Mouse (Mus musculus) embryonic facial prominence, embryonic 15.5 days (tissue): ENCODE data around the gene Tax1bp3. TPM values are rescaled to one million over a fixed set of nuclear protein-coding genes. Genes with fewer than 3 reads are reported as not detected.

Source experiments
- ATAC-seq: fragments of 200-750 bp; cut with Nextera tagmentation; 2 replicates; pipeline ENCODE4 v1.8.0; 2017; ENCODE audit warnings: low read depth, moderate TSS enrichment; ENCODE audit not compliant: insufficient number of reproducible peaks, low FRiP score, low TSS enrichment
- H3K27ac ChIP-seq: fragments of 300-500 bp; sonication (generic); replicated peaks from 2 replicates; pipeline ENCODE4 v1.5.1; 2015; ENCODE audit warnings: mild to moderate bottlenecking, inconsistent platforms
- H3K27me3 ChIP-seq: fragments of 300-500 bp; sonication (generic); 2 replicates; pipeline ENCODE4 v1.6.1; 2015; ENCODE audit warnings: inconsistent platforms
- H3K36me3 ChIP-seq: fragments of 300-500 bp; sonication (generic); 2 replicates; pipeline ENCODE4 v1.6.1; 2015; ENCODE audit warnings: mild to moderate bottlenecking, inconsistent platforms
- H3K4me1 ChIP-seq: fragments of 300-500 bp; sonication (generic); 2 replicates; pipeline ENCODE4 v1.6.1; 2015; ENCODE audit warnings: inconsistent platforms
- H3K4me2 ChIP-seq: fragments of 300-500 bp; sonication (generic); replicated peaks from 2 replicates; pipeline ENCODE4 v1.6.1; 2015; ENCODE audit warnings: mild to moderate bottlenecking, inconsistent platforms
- H3K4me3 ChIP-seq: fragments of 300-500 bp; sonication (generic); replicated peaks from 2 replicates; pipeline ENCODE4 v1.5.1; 2015; ENCODE audit warnings: mild to moderate bottlenecking, inconsistent platforms
- H3K9ac ChIP-seq: fragments of 300-500 bp; sonication (generic); 2 replicates; pipeline ENCODE4 v1.6.1; 2015; ENCODE audit warnings: inconsistent platforms
- H3K9me3 ChIP-seq: fragments of 300-500 bp; sonication (generic); replicated peaks from 2 replicates; pipeline ENCODE4 v1.6.1; 2016; ENCODE audit warnings: inconsistent platforms
- WGBS: fragments of 180-500 bp; shearing (Covaris S2); methylation state at CpG from one replicate; pipeline ENCODE4 v1.1.7; 2015; 5-methylcytosine and 5-hydroxymethylcytosine counted together
- polyA plus RNA-seq: library from polyadenylated mRNA; unstranded; fragments of >200 nt; fragmentation: Nextera tagmentation; extraction: Ambion mirVana; gene quantifications from 2 replicates; pipeline ENCODE4 v1.2.1, GENCODE M21; 2015

Gene Tax1bp3
- polyA plus RNA-seq, result 210 and 221 TPM in 2 replicates

DNA sequence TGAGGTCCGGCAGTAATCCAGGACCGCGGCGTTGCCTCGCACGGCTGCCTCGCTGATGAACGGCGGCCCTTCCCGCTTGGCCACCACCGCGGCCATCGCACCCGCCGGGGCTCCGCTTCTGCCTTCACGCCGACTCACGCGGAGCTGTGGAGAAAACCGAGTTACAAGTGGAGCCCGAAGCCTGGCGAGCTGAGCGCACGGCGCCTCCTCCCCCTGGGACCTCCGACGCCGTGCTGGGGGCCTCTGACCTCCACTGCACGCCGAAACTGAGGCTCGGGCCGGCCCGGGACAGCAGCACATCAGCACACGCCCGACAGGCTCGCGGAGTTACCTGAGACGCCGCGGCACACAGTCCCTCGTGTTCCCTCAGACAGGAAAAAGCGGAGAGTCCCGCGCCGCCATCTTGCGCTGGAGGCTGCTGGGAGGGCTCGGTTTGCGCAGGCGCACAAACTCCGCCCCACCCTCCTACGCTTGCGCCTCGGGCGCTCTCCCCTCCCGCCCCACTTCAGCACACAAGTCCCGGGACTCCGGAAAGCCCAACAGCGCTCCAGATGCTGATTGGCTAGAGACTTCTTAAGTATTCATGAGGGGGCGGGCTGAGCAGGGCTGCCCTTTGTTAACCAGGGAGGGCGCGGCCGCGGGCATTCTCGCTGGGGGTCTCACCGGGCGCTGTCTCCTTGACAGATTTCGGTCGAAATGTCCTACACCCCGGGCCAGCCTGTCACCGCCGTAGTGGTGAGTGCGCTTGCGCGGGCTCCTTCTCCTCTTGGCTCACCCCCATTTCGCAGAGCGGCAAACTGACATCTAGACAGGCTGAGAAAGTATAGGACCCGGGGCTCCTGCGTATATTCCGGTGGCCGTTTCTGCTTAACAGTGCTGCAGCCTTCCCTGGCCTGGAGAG, at the start of gene Tax1bp3, which contains the start of gene Emc6:
Gene Tax1bp3, plus strand, starts transcription at position 476 of the 901 bp plus-strand sequence.
Gene Emc6, minus strand, starts transcription at position 430 of the 901 bp plus-strand sequence.
- Histone ChIP-seq H3K4me1 (peaks cover 34% of the 10 kb centered on the region), H3K27me3 (no peaks in the 10 kb centered on the region), H3K27ac (peak within 1 kb of the TSS; percentile 90), H3K4me3 (peak within 1 kb of the TSS; percentile 98), H3K4me2 (peak within 1 kb of the TSS; percentile 67), H3K9me3 (no peaks in the 10 kb centered on the region), H3K36me3 (peaks cover 10% of the 10 kb centered on the region), H3K9ac (peak within 1 kb of the TSS; percentile 96)
- under 1% methylated on average over 80 of the region's 81 CpGs for WGBS
- peak; percentile 97 for ATAC-seq

DNA sequence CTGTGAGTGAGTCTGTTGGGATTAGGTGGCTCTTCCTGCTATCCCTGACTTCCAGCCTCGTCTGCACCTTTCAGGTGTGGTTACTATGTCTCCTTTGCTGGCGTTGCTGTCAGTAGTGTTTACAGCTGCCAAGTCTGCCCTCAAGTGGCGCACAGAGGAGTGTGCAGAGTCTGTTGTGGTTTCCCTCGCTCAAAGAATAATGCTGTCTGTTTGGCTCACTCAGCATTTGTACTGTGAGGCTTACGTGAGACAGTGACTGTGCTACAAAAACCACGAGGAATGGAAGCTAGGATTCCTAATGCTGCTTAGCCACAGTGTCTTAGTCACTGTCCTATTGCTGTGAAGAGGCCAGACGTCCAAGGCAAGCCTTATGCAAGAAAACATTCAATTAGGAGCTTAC, 45.9 kb upstream of the Tax1bp3 start:
- WGBS, result 71% methylated on average over 7 of the region's 7 CpGs
- no peak overlapping the region for H3K4me2 ChIP-seq
- no peak overlapping the region for H3K4me3 ChIP-seq
- H3K4me1 ChIP-seq, result peaks cover 14% of the 10 kb centered on the region; the same call in 1 of the 2 replicates
- H3K27ac ChIP-seq, result no peak overlapping the region
- H3K9ac ChIP-seq, result no peak overlapping the region
- no peak for ATAC-seq
- peaks cover 20% of the 10 kb centered on the region for H3K36me3 ChIP-seq
- no peaks in the 10 kb centered on the region for H3K27me3 ChIP-seq
- H3K9me3 ChIP-seq, result no peaks in the 10 kb centered on the region

DNA sequence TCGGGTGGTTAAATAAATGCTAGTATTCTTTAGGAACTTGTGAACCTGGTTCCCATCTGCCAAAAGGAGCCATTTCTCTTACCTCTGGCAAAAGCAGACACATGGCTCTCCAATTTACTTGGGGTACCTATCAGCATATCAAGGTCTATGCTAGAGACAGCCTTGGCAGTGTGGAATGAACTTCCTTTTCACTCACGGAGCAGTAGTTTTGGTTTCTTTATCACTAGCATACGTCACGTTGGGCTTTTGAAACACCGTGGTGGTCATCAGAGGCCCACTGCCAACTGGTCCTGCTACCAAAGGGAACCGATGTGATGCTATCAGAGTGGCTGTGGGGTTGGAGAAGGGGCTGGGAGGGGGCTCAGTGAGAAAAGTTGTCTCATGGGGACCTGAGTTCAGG, 43.9 kb upstream of the Tax1bp3 start:
- WGBS, result 93% methylated on average over 6 of the region's 6 CpGs
- Histone ChIP-seq H3K4me3 (no peak overlapping the region), H3K9ac (no peak overlapping the region), H3K27ac (no peak overlapping the region), H3K9me3 (no peaks in the 10 kb centered on the region), H3K27me3 (no peaks in the 10 kb centered on the region), H3K36me3 (peaks cover 20% of the 10 kb centered on the region), H3K4me1 (peaks cover 31% of the 10 kb centered on the region), H3K4me2 (no peak overlapping the region)
- ATAC-seq, result no peak

DNA sequence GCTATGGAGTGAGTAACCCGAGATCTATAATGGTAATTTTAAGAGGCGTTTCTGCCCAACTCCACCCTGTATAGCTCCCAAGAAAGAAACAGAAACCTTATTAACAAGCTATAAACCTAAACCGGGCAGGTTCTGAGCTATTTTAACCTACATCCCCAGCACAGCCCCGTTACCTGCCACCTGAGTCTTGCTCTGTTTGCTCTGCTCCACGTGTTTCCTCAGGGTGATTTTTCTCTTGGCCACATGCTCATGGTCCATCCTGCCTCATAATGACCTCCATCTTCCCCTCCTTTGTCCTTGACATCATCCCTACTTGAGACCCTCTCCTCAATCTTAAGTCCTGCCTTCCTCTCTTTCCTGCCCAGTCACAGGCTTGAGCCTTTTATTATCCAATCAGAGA, 42.7 kb upstream of the Tax1bp3 start:
- peaks cover 31% of the 10 kb centered on the region for H3K4me1 ChIP-seq
- no peak for ATAC-seq
- no peak overlapping the region for H3K27ac ChIP-seq
- H3K4me3 ChIP-seq, result no peak overlapping the region
- H3K9me3 ChIP-seq, result no peaks in the 10 kb centered on the region
- H3K36me3 ChIP-seq, result peaks cover 20% of the 10 kb centered on the region
- H3K9ac ChIP-seq, result no peak overlapping the region
- H3K27me3 ChIP-seq, result no peaks in the 10 kb centered on the region
- WGBS, result 88% methylated on average over 5 of the region's 5 CpGs
- no peak overlapping the region for H3K4me2 ChIP-seq

DNA sequence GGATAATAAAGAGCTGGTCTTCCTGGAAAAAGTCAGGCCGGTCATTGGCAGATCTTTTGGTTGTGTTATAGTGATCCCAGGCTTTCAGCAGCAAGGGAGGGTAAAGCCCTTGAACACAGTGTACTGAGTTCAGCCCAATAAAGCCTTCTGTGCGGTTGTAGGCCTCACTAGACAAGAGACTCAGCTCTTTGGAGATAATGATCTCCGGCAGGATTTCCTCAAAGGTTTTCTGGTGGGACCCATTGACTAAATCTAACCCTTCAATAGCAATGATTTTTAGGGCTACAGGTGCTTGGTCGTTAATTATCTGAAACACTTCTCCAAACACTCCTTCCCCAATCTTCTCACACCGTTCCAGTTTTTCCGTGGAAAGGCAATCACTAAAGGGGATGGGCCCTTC, 40.3 kb upstream of the Tax1bp3 start:
- no peaks in the 10 kb centered on the region for H3K27me3 ChIP-seq
- H3K9me3 ChIP-seq, result no peaks in the 10 kb centered on the region
- H3K4me3 ChIP-seq, result peak overlapping the region; percentile 64
- ATAC-seq, result no peak
- H3K4me1 ChIP-seq, result peaks cover 31% of the 10 kb centered on the region
- H3K36me3 ChIP-seq, result peaks cover 20% of the 10 kb centered on the region
- H3K9ac ChIP-seq, result no peak overlapping the region
- H3K4me2 ChIP-seq, result peak overlapping the region; percentile 91
- H3K27ac ChIP-seq, result no peak overlapping the region
- 85% methylated on average over 6 of the region's 6 CpGs for WGBS

DNA sequence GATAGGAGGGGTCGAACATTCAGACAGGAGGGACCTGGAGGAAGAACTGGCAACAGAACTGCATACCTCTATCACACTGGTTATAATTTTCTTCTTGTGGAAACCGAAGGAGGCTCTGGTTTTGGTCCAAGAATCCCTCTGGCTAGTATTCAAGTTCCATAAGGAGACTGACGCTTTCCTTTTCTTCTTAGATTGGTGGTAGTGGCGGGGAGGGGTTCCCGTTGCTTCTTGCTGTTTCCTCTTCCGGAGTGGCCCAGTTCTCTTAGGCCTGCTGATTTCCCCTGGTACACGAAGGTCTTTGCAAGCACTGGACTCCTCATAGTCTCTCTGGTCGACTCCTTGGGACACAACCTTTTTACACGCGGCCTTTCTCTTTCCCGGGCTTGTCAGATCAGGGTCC, 39.8 kb upstream of the Tax1bp3 start:
- Histone ChIP-seq H3K9me3 (no peaks in the 10 kb centered on the region), H3K9ac (peak overlapping the region; percentile 66; the same call in 1 of the 2 replicates), H3K27me3 (no peaks in the 10 kb centered on the region), H3K36me3 (peaks cover 20% of the 10 kb centered on the region), H3K27ac (no peak overlapping the region), H3K4me3 (peak overlapping the region; percentile 64), H3K4me1 (peaks cover 31% of the 10 kb centered on the region), H3K4me2 (peak overlapping the region; percentile 91)
- WGBS, result 30% methylated on average over 11 of the region's 11 CpGs
- ATAC-seq, result no peak

DNA sequence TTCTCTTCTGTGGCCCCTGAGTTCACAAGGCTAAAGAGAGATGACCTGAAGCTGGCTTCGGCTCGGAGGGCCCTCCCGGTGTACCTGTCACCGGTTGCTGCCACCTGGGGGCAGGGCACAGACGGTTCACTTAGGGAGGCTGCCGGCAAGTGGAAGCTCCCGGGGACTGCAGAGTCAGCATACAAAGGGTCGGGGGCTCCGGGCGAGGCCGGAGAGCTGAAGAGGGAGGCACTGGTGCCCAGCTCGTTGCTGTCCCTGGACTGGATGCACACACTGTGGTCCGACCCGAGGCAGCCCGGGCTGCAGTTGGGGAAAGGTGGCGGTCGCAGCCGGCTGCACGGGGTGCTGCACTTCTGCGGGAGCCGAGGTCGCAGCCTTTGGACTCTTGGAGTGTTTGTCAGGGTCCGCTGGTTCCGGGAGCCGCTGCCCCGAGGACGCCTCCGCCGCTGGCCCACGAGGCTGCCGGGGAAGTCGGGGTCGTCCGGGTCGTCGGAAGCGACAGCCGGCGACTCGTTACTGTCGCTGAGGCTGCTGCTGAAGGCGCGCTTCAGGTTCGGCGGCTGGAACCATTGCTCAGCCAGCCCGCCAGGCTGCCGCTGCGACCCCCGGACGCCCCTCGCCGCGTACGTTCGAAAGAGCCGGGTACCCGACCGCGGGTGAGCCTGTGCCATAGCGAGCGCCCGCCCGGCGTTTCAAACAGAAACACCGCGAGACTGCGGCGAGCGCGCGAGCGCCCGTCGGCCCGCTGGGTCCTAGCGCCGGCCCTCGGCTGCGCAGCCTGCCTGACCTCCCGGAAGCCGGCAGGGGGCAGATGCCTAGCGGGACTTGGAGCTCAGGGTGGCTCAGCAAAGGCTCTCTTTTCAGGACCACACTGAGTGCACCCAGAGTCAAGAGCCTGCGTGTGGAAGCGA, 39.0 kb upstream of the Tax1bp3 start, which contains the start of gene Haspin:
Gene Haspin, minus strand, starts transcription at position 704 of the 911 bp plus-strand sequence.
- no peak within 1 kb of the TSS for H3K27ac ChIP-seq
- WGBS, result under 1% methylated on average over 84 of the region's 84 CpGs

DNA sequence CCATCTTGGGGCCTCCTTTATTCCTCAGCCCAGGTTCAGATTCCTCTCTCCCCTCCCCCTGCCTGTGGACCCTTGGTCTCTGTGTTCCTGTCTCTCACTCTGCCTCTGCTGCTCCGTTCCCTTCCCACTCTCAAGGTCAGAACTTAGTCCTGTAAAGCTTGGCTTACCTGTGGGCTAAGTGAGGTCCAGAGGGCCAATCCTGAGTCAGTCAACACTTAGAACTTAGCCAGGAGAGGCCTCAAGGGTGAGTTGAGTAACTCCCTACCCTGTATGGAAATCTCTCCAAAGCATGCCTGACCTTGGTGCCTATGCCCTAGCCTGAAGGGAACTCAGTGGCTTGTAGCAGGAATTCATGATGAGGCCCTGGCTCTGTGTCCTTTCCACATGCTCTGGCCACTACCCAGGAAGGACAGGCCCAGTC, 32.6 kb upstream of the Tax1bp3 start:
- Histone ChIP-seq H3K27me3 (no peaks in the 10 kb centered on the region), H3K4me2 (no peak overlapping the region), H3K4me1 (0 out of 2 replicates have a peak, but pooled peaks cover 3% of the 10 kb centered on the region), H3K4me3 (no peak overlapping the region), H3K36me3 (no peaks in the 10 kb centered on the region), H3K9ac (no peak overlapping the region), H3K27ac (no peak overlapping the region), H3K9me3 (no peaks in the 10 kb centered on the region)
- 71% methylated on average over 1 of the region's 1 CpGs for WGBS
- no peak for ATAC-seq

More for the DNA sequence above, 39.0 kb upstream of the Tax1bp3 start, which contains the start of gene Haspin:
- no peaks in the 10 kb centered on the region for H3K27me3 ChIP-seq
- peaks cover 31% of the 10 kb centered on the region for H3K4me1 ChIP-seq
- peak within 1 kb of the TSS; percentile 64 for H3K4me3 ChIP-seq
- H3K36me3 ChIP-seq, result peaks cover 17% of the 10 kb centered on the region
- no peaks in the 10 kb centered on the region for H3K9me3 ChIP-seq
- H3K4me2 ChIP-seq, result peak within 1 kb of the TSS; percentile 91
- H3K9ac ChIP-seq, result peak within 1 kb of the TSS; percentile 66
- peak; percentile 91 for ATAC-seq

DNA sequence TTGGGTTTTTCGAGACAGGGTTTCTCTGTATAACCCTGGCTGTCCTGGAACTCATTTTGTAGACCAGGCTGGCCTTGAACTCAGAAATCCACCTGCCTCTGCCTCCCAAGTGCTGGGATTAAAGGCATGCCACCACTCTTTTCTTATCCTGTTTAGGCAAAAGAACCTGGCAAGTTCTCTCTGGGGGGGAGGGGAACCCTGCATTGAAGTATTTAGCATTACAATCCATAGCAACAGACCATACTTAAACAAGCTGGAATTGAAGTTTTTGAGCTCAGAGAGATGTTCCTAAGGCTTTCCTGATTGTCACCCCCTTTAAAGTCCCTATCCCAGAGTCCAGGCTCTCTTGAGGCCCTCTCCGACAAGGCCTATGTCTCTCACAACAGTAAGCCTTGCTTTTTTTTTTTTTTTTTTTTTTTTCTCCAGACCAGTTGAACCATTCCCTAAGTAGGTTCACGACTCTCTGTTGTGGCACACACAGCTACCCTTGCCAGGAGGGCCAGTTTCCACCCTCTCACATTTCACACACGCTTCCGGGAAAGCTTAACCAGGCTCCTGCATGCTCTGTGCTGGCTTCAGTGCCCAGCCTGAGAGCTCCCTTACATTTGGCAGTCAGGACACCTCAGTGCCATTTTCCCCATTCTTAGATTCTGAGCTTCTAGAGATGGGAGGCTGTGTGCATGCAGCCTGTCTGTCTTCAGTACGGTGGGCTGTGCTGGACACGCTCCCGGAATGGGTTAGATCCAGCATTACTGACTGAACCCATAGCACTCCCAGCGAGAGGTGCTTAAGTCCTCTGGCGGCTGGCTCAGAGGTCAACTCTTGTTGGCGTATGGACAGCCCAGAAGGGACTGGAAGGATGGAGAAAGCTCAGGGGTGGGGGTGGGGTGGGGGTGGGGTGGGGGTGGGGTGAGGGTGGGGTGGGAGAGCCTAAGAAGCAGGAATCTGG, 30.6 kb upstream of the Tax1bp3 start:
- H3K36me3 ChIP-seq, result no peaks in the 10 kb centered on the region
- H3K4me2 ChIP-seq, result no peak overlapping the region
- H3K27me3 ChIP-seq, result no peaks in the 10 kb centered on the region
- no peak overlapping the region for H3K9ac ChIP-seq
- no peaks in the 10 kb centered on the region for H3K9me3 ChIP-seq
- no peak for ATAC-seq
- 49% methylated on average over 11 of the region's 11 CpGs for WGBS
- H3K4me3 ChIP-seq, result no peak overlapping the region
- no peak overlapping the region for H3K27ac ChIP-seq
- 0 out of 2 replicates have a peak, but pooled peaks cover 3% of the 10 kb centered on the region for H3K4me1 ChIP-seq

DNA sequence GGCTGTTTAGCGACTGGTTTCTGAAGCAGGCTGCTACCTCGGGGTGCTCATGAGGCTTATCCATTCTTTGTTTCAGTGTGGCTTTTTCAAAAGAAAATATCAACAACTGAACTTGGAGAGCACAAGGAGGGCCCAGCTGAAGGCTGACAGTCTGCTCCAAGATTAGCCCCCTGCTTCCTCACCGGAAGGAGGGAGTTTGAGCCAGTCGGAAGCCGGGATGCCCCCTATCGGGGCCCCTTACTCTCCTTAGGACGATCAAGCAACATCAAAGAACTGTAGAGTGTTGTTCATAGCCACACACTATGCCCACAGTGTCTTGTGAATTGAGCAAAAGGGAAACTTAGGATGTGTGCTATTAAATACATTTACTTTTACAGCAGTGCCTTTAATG, 29.9 kb upstream of the Tax1bp3 start:
- WGBS, result 55% methylated on average over 7 of the region's 7 CpGs
- no peak overlapping the region for H3K27ac ChIP-seq
- ATAC-seq, result no peak
- no peak overlapping the region for H3K4me2 ChIP-seq
- no peaks in the 10 kb centered on the region for H3K27me3 ChIP-seq
- no peaks in the 10 kb centered on the region for H3K9me3 ChIP-seq
- H3K9ac ChIP-seq, result no peak overlapping the region
- H3K36me3 ChIP-seq, result no peaks in the 10 kb centered on the region
- no peak overlapping the region for H3K4me3 ChIP-seq
- H3K4me1 ChIP-seq, result 0 out of 2 replicates have a peak, but pooled peaks cover 3% of the 10 kb centered on the region
